In genomic region chr2:84890045-84890340, GRCm38 (mm10) we compare ENCODE assay signal across 9 mouse cellular contexts. TPM values are rescaled to one million over a fixed set of nuclear protein-coding genes. Genes with fewer than 3 reads are reported as not detected.
DNase-seq lines count a peak whose midpoint lies in the region; ATAC-seq and TF ChIP-seq lines count a peak whose summit lies in the region.
"Had no signal": no experiment of that assay in that cellular context is flagged by ENCODE, and none has a peak within 500 bp of the region (broad histone marks: within the 10 kb centered on the region; RNA-seq: fewer than 3 reads in every experiment).

No protein-coding gene starts in this region.

- no peak overlapping the region for H3K9ac ChIP-seq in liver, postnatal 0 days (replicated peaks)

- DNase-seq in 416B (ENCODE audit: low read depth) (peak; percentile 73), MN1 (ENCODE audit: low spot score) (peak; percentile 77)
- DNase-seq in cerebellum, adult 8-10 months: peak; percentile 65
- DNase-seq in kidney, adult 2 months: peak; percentile 89
- DNase-seq in liver, postnatal 0 days: peak; percentile 83
- DNase-seq in ovary, postnatal 36 days (ENCODE audit: low spot score): peak; percentile 67
- peak; percentile 75 for DNase-seq in thymus, postnatal 25 days

- H3K27me3 ChIP-seq in kidney, adult 2 months (replicated peaks; ENCODE audit: control insufficient read depth, insufficient read depth, low read length): peaks cover 2% of the 10 kb centered on the region; the same call in 1 of the 2 replicates
- H3K27me3 ChIP-seq in liver, postnatal 0 days (ENCODE audit: insufficient read depth, low read length): peaks cover 48% of the 10 kb centered on the region

- H3K4me2 ChIP-seq in liver, postnatal 0 days (ENCODE audit: low read depth, low read length): no peak overlapping the region

- H3K27ac ChIP-seq in kidney, adult 2 months (ENCODE audit: insufficient read depth, low read depth, low read length): no peak overlapping the region
- H3K27ac ChIP-seq in liver, postnatal 0 days (ENCODE audit: low read depth): no peak overlapping the region

- peak; percentile 85 for TF ChIP-seq CTCF in kidney, adult 2 months (conservative IDR thresholded peaks at IDR 0.05; ENCODE audit: insufficient read depth, insufficient read length, low read depth, low read length)
- TF ChIP-seq CTCF in liver, postnatal 0 days (IDR thresholded peaks at IDR 0.05; ENCODE audit: low read depth): peak; percentile 88

- ATAC-seq in granulocyte monocyte progenitor cell, adult 5-6 weeks (replicated peaks; ENCODE audit: poor library complexity, severe bottlenecking): peak; percentile 64
- ATAC-seq in liver, postnatal 0 days: peak; percentile 65

- no peaks in the 10 kb centered on the region for H3K4me1 ChIP-seq in kidney, adult 2 months (ENCODE audit: control insufficient read depth, insufficient read depth, low read length)
- H3K4me1 ChIP-seq in liver, postnatal 0 days (ENCODE audit: insufficient read depth): peaks cover 29% of the 10 kb centered on the region

- H3K36me3 ChIP-seq in kidney, adult 2 months (ENCODE audit: control insufficient read depth, insufficient read depth, low read length): no peaks in the 10 kb centered on the region
- H3K36me3 ChIP-seq in liver, postnatal 0 days (replicated peaks; ENCODE audit: insufficient read depth, low read length): no peaks in the 10 kb centered on the region

- no peak overlapping the region for H3K4me3 ChIP-seq in kidney, adult 2 months (ENCODE audit: insufficient read depth, low read depth, low read length)
- no peak overlapping the region for H3K4me3 ChIP-seq in liver, postnatal 0 days (ENCODE audit: low read depth, low read length)
- H3K4me3 ChIP-seq: erythroblast, embryonic 14.5 days had no signal

- H3K9me3 ChIP-seq in liver, postnatal 0 days (ENCODE audit: low read length): no peaks in the 10 kb centered on the region

- 1% methylated on average over 5 of the region's 5 CpGs for WGBS in kidney, adult 2 months
- 0% methylated on average over 5 of the region's 5 CpGs for WGBS in liver, postnatal 0 days (ENCODE audit: insufficient replicate concordance)

- no peak for TF ChIP-seq EP300 in liver, postnatal 0 days (IDR thresholded peaks at IDR 0.05; ENCODE audit: low read depth)

- no peak for TF ChIP-seq POLR2A in kidney, adult 2 months (IDR thresholded peaks at IDR 0.05; ENCODE audit: low read depth, low read length)

RNA-seq across cellular contexts. Expression of gene Rtn4rl2, which starts 3.5 kb away (rescaled TPM):
- not detected in 2 replicates for total RNA-seq in granulocyte monocyte progenitor cell, adult 5-6 weeks (2014; fragmentation: Nextera tagmentation)
- not detected in 2 replicates for total RNA-seq in granulocyte monocyte progenitor cell, adult 5-6 weeks (2017)
- polyA plus RNA-seq in kidney, adult 2 months (2012; rRNA removed): 1.4 and 1.5 TPM in 2 replicates
- 0.14 and 0.31 TPM in 2 replicates for polyA plus RNA-seq in liver, postnatal 0 days (2015; fragmentation: Nextera tagmentation; extraction: Ambion mirVana)
- polyA plus RNA-seq: erythroblast, embryonic 14.5 days had no signal

RNA-seq across cellular contexts. Expression of gene Slc43a3, which starts 46.4 kb away (rescaled TPM):
- total RNA-seq in granulocyte monocyte progenitor cell, adult 5-6 weeks (2014; fragmentation: Nextera tagmentation): 123 and 129 TPM in 2 replicates
- 96.1 and 109 TPM in 2 replicates for total RNA-seq in granulocyte monocyte progenitor cell, adult 5-6 weeks (2017)
- 60.8 and 62.2 TPM in 2 replicates for polyA plus RNA-seq in kidney, adult 2 months (2012; rRNA removed)
- 45.5 and 48.5 TPM in 2 replicates for polyA plus RNA-seq in liver, postnatal 0 days (2015; fragmentation: Nextera tagmentation; extraction: Ambion mirVana)

RNA-seq across cellular contexts. Expression of gene Slc43a1, which starts 51.3 kb away (rescaled TPM):
- 14.6 and 23.4 TPM in 2 replicates for total RNA-seq in granulocyte monocyte progenitor cell, adult 5-6 weeks (2014; fragmentation: Nextera tagmentation)
- total RNA-seq in granulocyte monocyte progenitor cell, adult 5-6 weeks (2017): 11.5 and 11.8 TPM in 2 replicates
- polyA plus RNA-seq in kidney, adult 2 months (2012; rRNA removed): 3.6 and 4.3 TPM in 2 replicates
- polyA plus RNA-seq in liver, postnatal 0 days (2015; fragmentation: Nextera tagmentation; extraction: Ambion mirVana): 67.8 and 74.2 TPM in 2 replicates

Comparison
In these comparisons a context has a peak if more than half of its experiments do, and no peak if none do; other contexts are left out.
1. RNA of gene Slc43a1, which starts 51.3 kb away (polyA plus RNA-seq): 67.8 to 74.2 TPM in liver, postnatal 0 days; 3.6 to 4.3 TPM in kidney, adult 2 months; every median in the first group is over 10 times any median in the second.
2. Peak in every context shown above with its lines, with median percentiles within 50 percentile points of each other: DNase-seq.